Mouse (Mus musculus) G1E-ER4 (cell line): ENCODE data around the gene Foxred1. TPM values are rescaled to one million over a fixed set of nuclear protein-coding genes. Genes with fewer than 3 reads are reported as not detected.

Experiments used
- GATA1 ChIP-seq: IDR thresholded peaks from one replicate; pipeline ENCODE4 v1.8.0; 2012; ENCODE audit warnings: low read length, inconsistent platforms
- polyA plus RNA-seq: library from polyadenylated mRNA; stranded (reverse); fragments of >175 nt; gene quantifications from 2 replicates; pipeline ENCODE4 v1.2.3, GENCODE M21; 2012

The Foxred1 gene
- polyA plus RNA-seq, 1 experiment: 9.0 TPM

GRCm38 (mm10) chr9:35199772-35200471, 10.9 kb downstream of the Foxred1 start, which contains the start of the genes Srpr and Tirap:
TSS of gene Srpr (plus strand) at chr9:35200175.
TSS of gene Tirap (minus strand) at chr9:35200291.
- TF ChIP-seq GATA1: no peak

GRCm38 (mm10) chr9:35198945-35199771, 11.7 kb downstream of the Foxred1 start:
- TF ChIP-seq GATA1: no peak

GRCm38 (mm10) chr9:35198351-35198750, 12.5 kb downstream of the Foxred1 start:
- TF ChIP-seq GATA1: no peak

- no peak for TF ChIP-seq GATA1
Measured at GRCm38 (mm10) chr9:35197625-35198024, 13.2 kb downstream of the Foxred1 start.

- no peak for TF ChIP-seq GATA1
Measured at GRCm38 (mm10) chr9:35194048-35194447, 16.8 kb downstream of the Foxred1 start.

GRCm38 (mm10) chr9:35192983-35193542, 17.8 kb downstream of the Foxred1 start:
- TF ChIP-seq GATA1: no peak

GRCm38 (mm10) chr9:35188700-35189099, 22.2 kb downstream of the Foxred1 start:
- TF ChIP-seq GATA1: no peak

- TF ChIP-seq GATA1: no peak
Measured at GRCm38 (mm10) chr9:35187351-35187903, 23.4 kb downstream of the Foxred1 start.

- TF ChIP-seq GATA1: no peak
Measured at GRCm38 (mm10) chr9:35186430-35186829, 24.4 kb downstream of the Foxred1 start.

GRCm38 (mm10) chr9:35183359-35183758, 27.5 kb downstream of the Foxred1 start:
- TF ChIP-seq GATA1: no peak

GRCm38 (mm10) chr9:35182832-35183231, 28.0 kb downstream of the Foxred1 start:
- no peak for TF ChIP-seq GATA1

- TF ChIP-seq GATA1: no peak
Measured at GRCm38 (mm10) chr9:35176124-35176659, 34.7 kb downstream of the Foxred1 start.

GRCm38 (mm10) chr9:35175251-35176123, 35.4 kb downstream of the Foxred1 start, which contains the start of gene Dcps:
TSS of gene Dcps (minus strand) at chr9:35176061.
- TF ChIP-seq GATA1: no peak

- no peak for TF ChIP-seq GATA1
Measured at GRCm38 (mm10) chr9:35173331-35173730, 37.5 kb downstream of the Foxred1 start.

- no peak for TF ChIP-seq GATA1
Measured at GRCm38 (mm10) chr9:35170071-35170470, 40.8 kb downstream of the Foxred1 start.
